Mouse (Mus musculus) kidney, adult 2 months (tissue): ENCODE measurements around the gene Ubash3b.

Experiments
- CTCF ChIP-seq: fragments of 200-500 bp; conservative IDR thresholded peaks from 2 replicates; pipeline ENCODE4 v1.5.1; 2011; ENCODE audit warnings: low read depth, mild to moderate bottlenecking, control low read depth, low read length, moderate library complexity, mixed read lengths; ENCODE audit not compliant: insufficient read depth, insufficient read length
- POLR2A ChIP-seq: fragments of 200-500 bp; IDR thresholded peaks from one replicate; pipeline ENCODE4 v1.6.1; 2011; ENCODE audit warnings: low read depth, low read length, control low read depth

- TF ChIP-seq CTCF (no peak), POLR2A (no peak)
Observed at GRCm38 (mm10) chr9:41114367-41114766, 47.1 kb downstream of the Ubash3b start.
